Mouse (Mus musculus) brain, embryonic 14.5 days (tissue): ENCODE data around the gene Ppm1k.

ENCODE experiments used
- CTCF ChIP-seq: fragments of 200-500 bp; IDR thresholded peaks from 2 replicates; pipeline ENCODE4 v1.5.1; 2012; ENCODE audit warnings: inconsistent platforms, mild to moderate bottlenecking, moderate library complexity, borderline replicate concordance; ENCODE audit not compliant: insufficient read depth, insufficient read length; ENCODE audit errors: extremely low read depth
- POLR2A ChIP-seq: fragments of 200-500 bp; IDR thresholded peaks from 2 replicates; pipeline ENCODE4 v1.6.1; 2012; ENCODE audit warnings: mild to moderate bottlenecking, inconsistent platforms, borderline replicate concordance; ENCODE audit not compliant: poor library complexity, insufficient read depth, insufficient read length, severe bottlenecking; ENCODE audit errors: extremely low read depth

GRCm38 (mm10) chr6:57580881-57581548, 45.7 kb upstream of the Ppm1k start, which contains the start of gene Herc6:
- TF ChIP-seq CTCF (no peak), POLR2A (no peak)
